Mouse (Mus musculus): ENCODE measurements around the gene Stra6l. TPM values are rescaled to one million over a fixed set of nuclear protein-coding genes. Genes with fewer than 3 reads are reported as not detected.

Gene Stra6l
- polyA plus RNA-seq, 1 experiment = 6.3 TPM

GRCm38 (mm10) chr4:45824761-45825556 is 23.5 kb upstream of the Stra6l start:
- Histone ChIP-seq H3K27me3 (replicated peaks; ENCODE audit: control insufficient read depth, insufficient read depth, low read length) (no peaks in the 10 kb centered on the region), H3K4me3 (ENCODE audit: insufficient read depth, low read depth, low read length) (no peak overlapping the region), H3K27ac (ENCODE audit: insufficient read depth, low read depth, low read length) (no peak overlapping the region), H3K36me3 (ENCODE audit: control insufficient read depth, insufficient read depth, low read length) (no peaks in the 10 kb centered on the region), H3K4me1 (ENCODE audit: control insufficient read depth, insufficient read depth, low read length) (no peaks in the 10 kb centered on the region)
- DNase-seq = no peak
- 31% methylated on average over 14 of the region's 14 CpGs for WGBS
- no peak for TF ChIP-seq POLR2A (IDR thresholded peaks at IDR 0.05; ENCODE audit: low read depth, low read length)
- TF ChIP-seq CTCF (conservative IDR thresholded peaks at IDR 0.05; ENCODE audit: insufficient read depth, insufficient read length, low read depth, low read length) = no peak

DNA sequence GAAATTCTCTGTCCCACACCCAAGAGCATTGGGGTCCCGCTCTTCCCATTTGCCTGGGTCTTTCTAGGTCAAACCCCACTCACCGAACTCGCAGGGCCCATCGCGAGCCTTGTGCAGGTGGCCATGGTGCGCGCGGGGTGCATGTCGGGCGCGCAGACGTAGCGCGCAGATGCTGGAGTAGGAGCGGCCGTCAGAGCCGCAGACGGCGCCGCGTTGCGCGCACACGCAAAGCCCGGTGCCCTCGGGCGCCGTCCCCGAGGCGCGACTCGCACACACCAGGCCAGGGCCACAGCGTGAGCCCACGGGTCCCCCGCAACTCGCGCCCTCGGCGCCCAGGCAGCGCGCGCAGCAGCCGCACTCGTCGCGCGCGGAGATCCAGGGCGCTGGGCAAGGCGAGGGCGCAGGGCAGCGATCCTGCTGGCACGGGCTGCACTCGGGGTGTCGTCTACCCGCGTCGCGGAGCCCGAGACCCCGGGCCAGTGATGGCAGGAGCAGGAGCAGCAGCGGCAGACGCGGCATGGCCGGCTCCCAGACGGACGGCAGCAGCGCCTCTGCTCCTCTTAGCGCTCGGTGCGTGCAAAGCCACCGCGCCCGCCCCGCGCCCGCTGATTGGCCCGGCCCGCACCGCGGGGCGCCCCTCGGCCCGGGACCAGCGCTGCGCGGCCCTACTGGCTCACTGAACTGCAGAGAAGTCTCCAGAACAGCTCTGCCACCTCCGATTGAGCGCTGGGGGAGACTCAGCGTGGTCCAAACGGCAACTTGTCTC is 22.0 kb upstream of the Stra6l start, which contains the start of gene Igfbpl1:
TSS of gene Igfbpl1 (minus strand) at position 649 of the 766 bp plus-strand sequence.
- DNase-seq = no peak
- TF ChIP-seq CTCF (conservative IDR thresholded peaks at IDR 0.05; ENCODE audit: insufficient read depth, insufficient read length, low read depth, low read length) = no peak
- TF ChIP-seq POLR2A (IDR thresholded peaks at IDR 0.05; ENCODE audit: low read depth, low read length) = no peak
- WGBS = 1% methylated on average over 91 of the region's 91 CpGs
- no peak within 1 kb of the TSS for H3K4me3 ChIP-seq (ENCODE audit: insufficient read depth, low read depth, low read length)
- H3K4me1 ChIP-seq (ENCODE audit: control insufficient read depth, insufficient read depth, low read length) = no peaks in the 10 kb centered on the region
- H3K27me3 ChIP-seq (replicated peaks; ENCODE audit: control insufficient read depth, insufficient read depth, low read length) = no peaks in the 10 kb centered on the region
- H3K27ac ChIP-seq (ENCODE audit: insufficient read depth, low read depth, low read length) = no peak within 1 kb of the TSS
- H3K36me3 ChIP-seq (ENCODE audit: control insufficient read depth, insufficient read depth, low read length) = no peaks in the 10 kb centered on the region

GRCm38 (mm10) chr4:45829907-45830759 is 18.3 kb upstream of the Stra6l start:
- Histone ChIP-seq H3K4me3 (ENCODE audit: insufficient read depth, low read depth, low read length) (no peak overlapping the region), H3K36me3 (ENCODE audit: control insufficient read depth, insufficient read depth, low read length) (no peaks in the 10 kb centered on the region), H3K4me1 (ENCODE audit: control insufficient read depth, insufficient read depth, low read length) (no peaks in the 10 kb centered on the region), H3K27ac (ENCODE audit: insufficient read depth, low read depth, low read length) (no peak overlapping the region), H3K27me3 (replicated peaks; ENCODE audit: control insufficient read depth, insufficient read depth, low read length) (no peaks in the 10 kb centered on the region)
- TF ChIP-seq CTCF (conservative IDR thresholded peaks at IDR 0.05; ENCODE audit: insufficient read depth, insufficient read length, low read depth, low read length) (no peak), POLR2A (IDR thresholded peaks at IDR 0.05; ENCODE audit: low read depth, low read length) (no peak)
- no peak for DNase-seq
- WGBS = 62% methylated on average over 13 of the region's 13 CpGs

DNA sequence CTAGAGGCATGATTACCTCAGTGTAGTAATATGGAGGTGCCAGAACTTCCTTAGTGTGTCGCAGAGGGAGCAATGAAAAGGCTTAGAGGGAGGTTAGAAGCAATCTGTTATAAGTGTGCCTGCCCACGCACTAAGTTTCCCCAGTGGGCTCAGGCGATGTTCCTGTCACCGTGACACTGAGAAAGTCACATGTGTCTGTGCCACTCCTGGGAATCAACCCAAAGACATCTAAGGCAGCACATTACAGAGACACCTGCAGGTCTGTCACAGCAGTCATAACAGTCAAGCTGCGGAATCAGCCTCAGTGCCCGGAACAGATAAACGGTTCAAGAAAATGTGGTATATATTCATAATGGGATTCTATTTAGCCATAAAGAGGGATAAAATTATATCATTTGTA is 16.5 kb upstream of the Stra6l start:
- Histone ChIP-seq H3K4me3 (ENCODE audit: insufficient read depth, low read depth, low read length) (no peak overlapping the region), H3K36me3 (ENCODE audit: control insufficient read depth, insufficient read depth, low read length) (no peaks in the 10 kb centered on the region), H3K27ac (ENCODE audit: insufficient read depth, low read depth, low read length) (no peak overlapping the region), H3K27me3 (replicated peaks; ENCODE audit: control insufficient read depth, insufficient read depth, low read length) (no peaks in the 10 kb centered on the region), H3K4me1 (ENCODE audit: control insufficient read depth, insufficient read depth, low read length) (no peaks in the 10 kb centered on the region)
- WGBS = 83% methylated on average over 7 of the region's 7 CpGs
- DNase-seq = no peak
- TF ChIP-seq POLR2A (IDR thresholded peaks at IDR 0.05; ENCODE audit: low read depth, low read length) = no peak
- TF ChIP-seq CTCF (conservative IDR thresholded peaks at IDR 0.05; ENCODE audit: insufficient read depth, insufficient read length, low read depth, low read length) = no peak

GRCm38 (mm10) chr4:45833461-45833860 is 15.0 kb upstream of the Stra6l start:
- 53% methylated on average over 5 of the region's 5 CpGs for WGBS

GRCm38 (mm10) chr4:45844355-45844754 is 4.1 kb upstream of the Stra6l start:
- DNase-seq = peak; percentile 12
- Histone ChIP-seq H3K36me3 (ENCODE audit: control insufficient read depth, insufficient read depth, low read length) (no peaks in the 10 kb centered on the region), H3K27ac (ENCODE audit: insufficient read depth, low read depth, low read length) (no peak overlapping the region), H3K27me3 (replicated peaks; ENCODE audit: control insufficient read depth, insufficient read depth, low read length) (no peaks in the 10 kb centered on the region), H3K4me1 (ENCODE audit: control insufficient read depth, insufficient read depth, low read length) (peaks cover 3% of the 10 kb centered on the region; the same call in 1 of the 2 replicates), H3K4me3 (ENCODE audit: insufficient read depth, low read depth, low read length) (no peak overlapping the region)
- TF ChIP-seq POLR2A (IDR thresholded peaks at IDR 0.05; ENCODE audit: low read depth, low read length) = no peak
- TF ChIP-seq CTCF (conservative IDR thresholded peaks at IDR 0.05; ENCODE audit: insufficient read depth, insufficient read length, low read depth, low read length) = peak; percentile 71
- 58% methylated on average over 14 of the region's 14 CpGs for WGBS

More at GRCm38 (mm10) chr4:45833461-45833860, 15.0 kb upstream of the Stra6l start:
- no peaks in the 10 kb centered on the region for H3K4me1 ChIP-seq (ENCODE audit: control insufficient read depth, insufficient read depth, low read length)
- TF ChIP-seq CTCF (conservative IDR thresholded peaks at IDR 0.05; ENCODE audit: insufficient read depth, insufficient read length, low read depth, low read length) = no peak
- TF ChIP-seq POLR2A (IDR thresholded peaks at IDR 0.05; ENCODE audit: low read depth, low read length) = no peak
- no peak for DNase-seq
- H3K27me3 ChIP-seq (replicated peaks; ENCODE audit: control insufficient read depth, insufficient read depth, low read length) = no peaks in the 10 kb centered on the region
- no peak overlapping the region for H3K27ac ChIP-seq (ENCODE audit: insufficient read depth, low read depth, low read length)
- no peak overlapping the region for H3K4me3 ChIP-seq (ENCODE audit: insufficient read depth, low read depth, low read length)
- no peaks in the 10 kb centered on the region for H3K36me3 ChIP-seq (ENCODE audit: control insufficient read depth, insufficient read depth, low read length)
